In genomic region chr17:84141691-84142090, GRCm38 (mm10) we compare ENCODE assay signal across 9 mouse cellular contexts. TPM values are rescaled to one million over a fixed set of nuclear protein-coding genes. Genes with fewer than 3 reads are reported as not detected.
DNase-seq lines count a peak whose midpoint lies in the region; ATAC-seq and TF ChIP-seq lines count a peak whose summit lies in the region.
"Had no signal": no experiment of that assay in that cellular context is flagged by ENCODE, and none has a peak within 500 bp of the region (broad histone marks: within the 10 kb centered on the region; RNA-seq: fewer than 3 reads in every experiment).

No protein-coding gene starts in this region.

- DNase-seq in hindbrain, embryonic 10.5 days (ENCODE audit: low spot score): no peak
- no peak for DNase-seq in hindbrain, postnatal 0 days (ENCODE audit: low spot score)
- peak; percentile 69 for DNase-seq in lung, postnatal 0 days (ENCODE audit: low spot score)
- no peak for DNase-seq in left cerebral cortex, adult 18-20 months (ENCODE audit: low spot score in 2 of 2)
- DNase-seq in right cerebral cortex, adult 2 months (ENCODE audit: low spot score in 2 of 2): no peak
- DNase-seq: gastrocnemius, postnatal 36 days had no signal

- no peak overlapping the region for H3K9ac ChIP-seq in hindbrain, postnatal 0 days (replicated peaks; ENCODE audit: low read length)
- H3K9ac ChIP-seq in embryonic facial prominence, embryonic 13.5 days: no peak overlapping the region
- peak overlapping the region; percentile 56; the same call in 1 of the 2 replicates for H3K9ac ChIP-seq in intestine, embryonic 16.5 days (ENCODE audit: low read depth, low read length)
- no peak overlapping the region for H3K9ac ChIP-seq in lung, postnatal 0 days (replicated peaks; ENCODE audit: low read depth)
- H3K9ac ChIP-seq in forebrain, embryonic 15.5 days (replicated peaks): no peak overlapping the region

- no peaks in the 10 kb centered on the region for H3K36me3 ChIP-seq in hindbrain, embryonic 10.5 days
- H3K36me3 ChIP-seq in hindbrain, postnatal 0 days (ENCODE audit: insufficient read depth, low read length): no peaks in the 10 kb centered on the region
- no peaks in the 10 kb centered on the region for H3K36me3 ChIP-seq in embryonic facial prominence, embryonic 13.5 days
- no peaks in the 10 kb centered on the region for H3K36me3 ChIP-seq in intestine, embryonic 16.5 days (ENCODE audit: control insufficient read depth, insufficient read depth, low read length)
- no peaks in the 10 kb centered on the region for H3K36me3 ChIP-seq in lung, postnatal 0 days (ENCODE audit: insufficient read depth, low read length)
- no peaks in the 10 kb centered on the region for H3K36me3 ChIP-seq in forebrain, embryonic 15.5 days

- no peak overlapping the region for H3K4me2 ChIP-seq in hindbrain, postnatal 0 days (ENCODE audit: low read depth, low read length)
- H3K4me2 ChIP-seq in embryonic facial prominence, embryonic 13.5 days: no peak overlapping the region
- H3K4me2 ChIP-seq in intestine, embryonic 16.5 days (ENCODE audit: low read depth, low read length): no peak overlapping the region
- H3K4me2 ChIP-seq in lung, postnatal 0 days (replicated peaks; ENCODE audit: low read depth, low read length): no peak overlapping the region
- H3K4me2 ChIP-seq in forebrain, embryonic 15.5 days (replicated peaks): no peak overlapping the region

- TF ChIP-seq CTCF in hindbrain, postnatal 0 days (IDR thresholded peaks at IDR 0.05; ENCODE audit: low read depth): no peak
- no peak for TF ChIP-seq CTCF in lung, postnatal 0 days (IDR thresholded peaks at IDR 0.05)

- ATAC-seq in hindbrain, postnatal 0 days: no peak
- ATAC-seq in embryonic facial prominence, embryonic 13.5 days (ENCODE audit: insufficient number of reproducible peaks, insufficient read depth, low FRiP score, low TSS enrichment, low read depth): no peak
- no peak for ATAC-seq in intestine, embryonic 16.5 days
- ATAC-seq in lung, postnatal 0 days: peak; percentile 66
- no peak for ATAC-seq in forebrain, embryonic 15.5 days (replicated peaks)

- TF ChIP-seq EP300 in lung, postnatal 0 days (IDR thresholded peaks at IDR 0.05): no peak

- H3K4me3 ChIP-seq in hindbrain, embryonic 10.5 days: no peak overlapping the region
- H3K4me3 ChIP-seq in hindbrain, postnatal 0 days (ENCODE audit: low read length): no peak overlapping the region
- no peak overlapping the region for H3K4me3 ChIP-seq in embryonic facial prominence, embryonic 13.5 days
- H3K4me3 ChIP-seq in intestine, embryonic 16.5 days (ENCODE audit: low read length): no peak overlapping the region
- H3K4me3 ChIP-seq in lung, postnatal 0 days (ENCODE audit: low read depth, low read length): no peak overlapping the region
- H3K4me3 ChIP-seq in forebrain, embryonic 15.5 days: no peak overlapping the region

- H3K27ac ChIP-seq in hindbrain, embryonic 10.5 days: peak overlapping the region; percentile 63
- H3K27ac ChIP-seq in hindbrain, postnatal 0 days: no peak overlapping the region
- H3K27ac ChIP-seq in embryonic facial prominence, embryonic 13.5 days: 0 out of 2 replicates have a peak overlapping the region, but pooled peaks have one; percentile 33
- peak overlapping the region; percentile 84 for H3K27ac ChIP-seq in intestine, embryonic 16.5 days (ENCODE audit: low read length)
- H3K27ac ChIP-seq in lung, postnatal 0 days (ENCODE audit: low read length): peak overlapping the region; percentile 86
- H3K27ac ChIP-seq in forebrain, embryonic 15.5 days (replicated peaks): no peak overlapping the region

- H3K4me1 ChIP-seq in hindbrain, embryonic 10.5 days (replicated peaks): peaks cover 53% of the 10 kb centered on the region
- H3K4me1 ChIP-seq in hindbrain, postnatal 0 days (ENCODE audit: insufficient read depth, low read length): 0 out of 2 replicates have a peak, but pooled peaks cover 9% of the 10 kb centered on the region
- H3K4me1 ChIP-seq in embryonic facial prominence, embryonic 13.5 days: peaks cover 40% of the 10 kb centered on the region
- peaks cover 69% of the 10 kb centered on the region for H3K4me1 ChIP-seq in intestine, embryonic 16.5 days (ENCODE audit: control insufficient read depth, insufficient read depth, low read length)
- H3K4me1 ChIP-seq in lung, postnatal 0 days (ENCODE audit: insufficient read depth, low read depth, low read length): peaks cover 32% of the 10 kb centered on the region; the same call in 1 of the 2 replicates
- H3K4me1 ChIP-seq in forebrain, embryonic 15.5 days: 0 out of 2 replicates have a peak, but pooled peaks cover 2% of the 10 kb centered on the region

- no peaks in the 10 kb centered on the region for H3K9me3 ChIP-seq in hindbrain, embryonic 10.5 days
- no peaks in the 10 kb centered on the region for H3K9me3 ChIP-seq in hindbrain, postnatal 0 days (ENCODE audit: low read length)
- H3K9me3 ChIP-seq in embryonic facial prominence, embryonic 13.5 days: no peaks in the 10 kb centered on the region
- no peaks in the 10 kb centered on the region for H3K9me3 ChIP-seq in intestine, embryonic 16.5 days (ENCODE audit: control insufficient read depth, low read length)
- no peaks in the 10 kb centered on the region for H3K9me3 ChIP-seq in lung, postnatal 0 days (ENCODE audit: low read length)
- H3K9me3 ChIP-seq in forebrain, embryonic 15.5 days: no peaks in the 10 kb centered on the region

- H3K27me3 ChIP-seq in hindbrain, embryonic 10.5 days (ENCODE audit: insufficient read depth, poor library complexity, severe bottlenecking): peaks cover 3% of the 10 kb centered on the region; the same call in 1 of the 2 replicates
- no peaks in the 10 kb centered on the region for H3K27me3 ChIP-seq in hindbrain, postnatal 0 days (ENCODE audit: insufficient read depth, low read length)
- H3K27me3 ChIP-seq in embryonic facial prominence, embryonic 13.5 days: no peaks in the 10 kb centered on the region
- no peaks in the 10 kb centered on the region for H3K27me3 ChIP-seq in intestine, embryonic 16.5 days (replicated peaks; ENCODE audit: control insufficient read depth, insufficient read depth, low read length)
- no peaks in the 10 kb centered on the region for H3K27me3 ChIP-seq in lung, postnatal 0 days (replicated peaks; ENCODE audit: insufficient read depth, low read length)
- H3K27me3 ChIP-seq in forebrain, embryonic 15.5 days: no peaks in the 10 kb centered on the region

- 87% methylated on average over 6 of the region's 6 CpGs for WGBS in hindbrain, embryonic 10.5 days
- 68% methylated on average over 6 of the region's 6 CpGs for WGBS in hindbrain, postnatal 0 days
- 85% methylated on average over 6 of the region's 6 CpGs for WGBS in embryonic facial prominence, embryonic 13.5 days
- WGBS in intestine, embryonic 16.5 days: 66% methylated on average over 6 of the region's 6 CpGs
- 60% methylated on average over 6 of the region's 6 CpGs for whole genome bisulfite sequencing in lung, postnatal 0 days
- WGBS in forebrain, embryonic 15.5 days: 84% methylated on average over 6 of the region's 6 CpGs

RNA-seq across cellular contexts. Expression of gene Zfp36l2, which starts 46.1 kb away (rescaled TPM):
- 9.3 and 9.9 TPM in 2 replicates for polyA plus RNA-seq in hindbrain, embryonic 10.5 days (2016; fragmentation: Nextera tagmentation; extraction: Ambion mirVana)
- 13.3 and 16.7 TPM in 2 replicates for total RNA-seq in hindbrain, postnatal 0 days (2014; rRNA removed)
- polyA plus RNA-seq in hindbrain, postnatal 0 days (2015; fragmentation: Nextera tagmentation; extraction: Ambion mirVana): 5.4 and 5.5 TPM in 2 replicates
- 20.8 and 21.3 TPM in 2 replicates for polyA plus RNA-seq in embryonic facial prominence, embryonic 13.5 days (2015; fragmentation: Nextera tagmentation; extraction: Ambion mirVana)
- 14.4 and 16.2 TPM in 2 replicates for polyA plus RNA-seq in intestine, embryonic 16.5 days (2015; fragmentation: Nextera tagmentation; extraction: Ambion mirVana)
- 15.6 and 17.5 TPM in 2 replicates for polyA plus RNA-seq in lung, postnatal 0 days (2015; fragmentation: Nextera tagmentation; extraction: Ambion mirVana)
- 10 to 100 TPM; 24.8 to 25.1 TPM for total RNA-seq in left cerebral cortex, adult 18-20 months (2021)
- 4.7 and 4.9 TPM in 2 replicates for polyA plus RNA-seq in forebrain, embryonic 15.5 days (2015; fragmentation: Nextera tagmentation; extraction: Ambion mirVana)

Comparison
In these comparisons a context has a peak if more than half of its experiments do, and no peak if none do; other contexts are left out.
1. H3K27ac ChIP-seq: peak in hindbrain, embryonic 10.5 days (single experiment), embryonic facial prominence, embryonic 13.5 days (single experiment), intestine, embryonic 16.5 days (single experiment) and lung, postnatal 0 days (single experiment); none in hindbrain, postnatal 0 days (single experiment) and forebrain, embryonic 15.5 days (single experiment).